Mouse (Mus musculus) gastrocnemius, postnatal 14 days (tissue): Measurements from ENCODE around the gene Ccnyl1. TPM values are rescaled to one million over a fixed set of nuclear protein-coding genes. Genes with fewer than 3 reads are reported as not detected.
A peak's percentile ranks its signal among the peaks of the same experiment; 100 is the strongest.

ENCODE experiments used
- DNase-seq: peaks from one replicate; pipeline ENCODE4 v3.0.0; 2021; ENCODE audit warnings: mixed read lengths
- intact Hi-C: fragments of 180-260 bp; cut with DNase I; formaldehyde crosslinking; loops from one replicate; pipeline ENCODE4 v1.15.1; 2025; ENCODE audit warnings: low total_unique reads
- total RNA-seq, 2 experiments: library from RNA; stranded (reverse); gene quantifications; 2 replicates each; pipeline ENCODE4 v1.2.3; 2021

Gene Ccnyl1
- total RNA-seq, 2 experiments from 2014 or later, result 17.6 to 22.7 TPM

DNA sequence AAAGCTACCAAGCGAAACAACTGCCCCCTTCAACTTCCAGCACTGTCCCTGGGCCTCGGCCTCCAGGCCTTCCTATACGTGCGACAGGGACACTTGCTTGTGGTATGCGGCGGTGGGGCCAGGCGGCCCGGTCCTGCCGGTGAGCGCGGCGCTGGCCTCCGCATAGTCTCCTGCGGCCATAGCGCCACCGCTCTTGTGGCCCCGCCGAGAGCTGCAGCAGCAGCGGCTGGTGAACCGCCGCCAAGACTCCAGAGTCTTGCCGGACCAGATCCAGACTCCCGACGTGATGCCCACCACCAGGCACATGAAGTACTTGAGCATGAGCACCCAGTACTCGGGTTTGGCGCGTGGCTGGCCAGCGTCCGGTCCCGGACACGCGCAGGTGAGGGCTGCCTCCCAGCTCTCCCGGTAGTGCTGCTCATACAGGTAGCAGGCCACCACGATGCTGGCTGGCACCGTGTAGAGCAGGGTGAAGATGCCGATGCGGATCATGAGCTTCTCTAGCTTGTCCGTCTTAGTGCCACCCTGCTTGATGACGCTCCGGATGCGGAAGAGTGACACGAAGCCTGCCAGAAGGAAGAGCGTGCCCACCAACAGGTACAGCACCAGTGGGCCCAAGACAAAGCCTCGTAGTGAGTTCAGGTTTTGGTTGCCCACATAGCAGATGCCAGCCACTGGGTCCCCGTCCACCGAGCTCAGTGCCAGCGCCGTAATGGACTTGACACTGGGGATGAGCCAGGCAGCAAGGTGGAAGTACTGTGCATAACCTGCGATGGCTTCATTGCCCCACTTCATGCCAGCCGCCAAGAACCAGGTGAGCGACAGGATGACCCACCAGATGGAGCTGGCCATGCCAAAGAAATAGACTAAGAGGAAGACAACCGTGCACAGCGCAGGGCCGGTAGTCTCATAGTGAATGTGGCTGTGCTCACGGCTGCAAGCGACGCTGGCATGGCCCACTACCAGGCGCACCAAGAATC is 44.8 kb downstream of the Ccnyl1 start:
- intact Hi-C loops, result loop anchor here (5.0 kb wide), 1 partner anchor 182 kb away; no protein-coding TSS in a partner anchor

GRCm38 (mm10) chr1:64735781-64736680 is 45.8 kb downstream of the Ccnyl1 start:
- peak; percentile 49 for DNase-seq
- intact Hi-C loops, result loop anchor here (5.0 kb wide), 1 partner anchor 181 kb away; no protein-coding TSS in a partner anchor

More for the DNA sequence above, 44.8 kb downstream of the Ccnyl1 start:
- DNase-seq, result peak; percentile 40

DNA sequence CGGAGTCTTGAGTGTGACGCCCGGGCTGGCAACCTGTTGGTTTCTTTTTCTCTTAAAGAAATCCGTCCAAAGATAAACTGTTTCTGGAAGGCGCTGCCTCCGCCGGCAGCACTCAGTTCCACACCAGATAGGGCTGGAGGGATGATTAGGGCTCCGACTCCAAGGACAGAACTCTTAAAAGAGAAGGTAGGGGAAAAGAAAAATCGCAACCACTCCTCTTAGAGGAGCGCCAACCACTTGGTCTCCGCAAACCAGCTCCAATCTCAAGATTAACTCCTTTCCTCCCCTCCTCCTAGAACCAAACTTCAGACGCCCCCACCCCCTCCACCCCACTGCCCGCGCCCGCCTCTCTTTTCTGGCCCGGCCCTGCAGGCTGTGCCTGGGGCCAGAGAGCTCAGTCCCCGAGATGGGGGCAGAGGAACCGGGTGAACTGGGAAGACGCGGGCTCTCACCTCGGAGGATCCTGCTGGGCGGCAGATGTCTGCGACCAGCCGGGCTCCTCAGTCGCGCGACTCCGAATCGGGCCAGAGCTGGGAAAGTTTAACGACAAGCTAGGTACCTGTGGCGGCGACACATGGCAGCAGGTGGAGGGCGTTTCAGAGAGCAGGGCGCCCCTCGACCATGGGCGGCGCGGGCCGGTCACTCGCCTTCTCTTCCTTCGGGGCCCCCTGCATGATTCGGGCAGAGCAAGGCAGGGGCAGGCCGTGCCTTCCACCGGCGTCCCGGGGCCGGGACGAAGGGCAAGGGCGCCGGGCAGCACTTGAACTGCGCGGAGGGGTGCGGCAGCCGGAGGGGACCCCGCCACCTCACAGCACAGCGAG is 46.6 kb downstream of the Ccnyl1 start:
- intact Hi-C loops, result loop anchor here (5.0 kb wide), 1 partner anchor 180 kb away; no protein-coding TSS in a partner anchor
- peak; percentile 38 for DNase-seq

DNA sequence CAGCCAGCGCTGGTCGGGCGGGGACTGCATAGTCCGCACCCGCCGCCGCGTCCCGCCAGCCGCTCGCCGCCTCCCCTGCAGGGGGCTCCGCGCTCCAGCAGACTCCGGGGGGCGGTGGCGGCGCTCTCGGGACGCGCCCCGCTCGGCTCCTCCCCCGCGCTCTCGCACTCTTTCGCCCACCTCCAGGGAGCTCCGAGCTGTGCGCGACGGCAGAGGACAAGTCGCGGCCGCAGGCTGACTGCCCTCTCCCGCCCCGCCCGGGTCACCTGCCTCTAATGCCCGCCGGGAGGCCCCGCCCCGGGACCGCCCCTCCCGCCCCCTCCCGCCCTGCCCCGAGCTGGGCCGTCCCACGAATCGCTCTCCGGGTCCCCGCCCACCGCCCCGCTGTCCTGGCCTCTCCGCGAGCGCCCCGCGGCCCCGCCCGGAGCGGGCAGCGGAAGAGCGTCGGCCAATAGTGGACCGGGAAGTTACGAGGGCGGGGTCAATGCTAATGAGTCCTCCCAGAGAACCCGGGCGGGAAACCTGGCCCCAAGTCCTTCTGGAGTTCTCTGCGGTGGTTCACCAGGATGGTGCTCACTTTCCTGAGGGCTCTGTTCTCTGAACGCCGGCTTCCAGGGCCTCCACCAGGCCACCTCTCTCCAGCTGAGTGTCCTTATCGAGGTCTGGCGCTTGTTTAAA is 47.4 kb downstream of the Ccnyl1 start, which contains the start of gene Fzd5:
Gene Fzd5 (minus strand): TSS at position 250 of the 678 bp plus-strand sequence.
- peak; percentile 96 for DNase-seq
- intact Hi-C loops, result loop anchor here (5.0 kb wide), 1 partner anchor 180 kb away; no protein-coding TSS in a partner anchor

DNA sequence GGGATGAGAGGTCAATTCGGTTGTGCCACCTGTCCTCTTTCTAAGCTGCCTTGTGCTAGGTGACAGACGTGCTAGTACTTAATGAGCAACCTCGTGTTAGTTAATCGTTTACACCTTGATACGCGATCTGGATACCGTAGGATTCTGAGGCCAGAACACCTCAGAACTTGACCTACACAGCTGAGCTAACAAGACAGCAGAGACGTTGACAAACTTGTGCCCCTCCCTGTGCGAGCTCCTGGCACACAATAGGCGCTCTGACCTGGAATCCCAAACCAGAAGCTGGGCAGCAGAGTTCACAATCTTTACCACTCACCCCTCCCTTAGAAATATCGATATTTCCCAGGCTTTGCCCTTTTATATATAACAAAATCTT is 47.9 kb downstream of the Ccnyl1 start:
- intact Hi-C loops, result loop anchor here (5.0 kb wide), 1 partner anchor 179 kb away; no protein-coding TSS in a partner anchor
- no peak for DNase-seq

GRCm38 (mm10) chr1:64738661-64739082 is 48.4 kb downstream of the Ccnyl1 start:
- DNase-seq, result no peak
- intact Hi-C loops, result loop anchor here (5.0 kb wide), 1 partner anchor 179 kb away; no protein-coding TSS in a partner anchor

- intact Hi-C loops, result no loop called here
- DNase-seq, result no peak
These were observed 52.6 kb downstream of the Ccnyl1 start for GRCm38 (mm10) chr1:64742741-64743408.

GRCm38 (mm10) chr1:64744616-64745015 is 54.4 kb downstream of the Ccnyl1 start:
- intact Hi-C loops, result no loop called here
- DNase-seq, result no peak

- DNase-seq, result no peak
- intact Hi-C loops, result no loop called here
These were observed 62.9 kb downstream of the Ccnyl1 start for GRCm38 (mm10) chr1:64753109-64753508.

DNA sequence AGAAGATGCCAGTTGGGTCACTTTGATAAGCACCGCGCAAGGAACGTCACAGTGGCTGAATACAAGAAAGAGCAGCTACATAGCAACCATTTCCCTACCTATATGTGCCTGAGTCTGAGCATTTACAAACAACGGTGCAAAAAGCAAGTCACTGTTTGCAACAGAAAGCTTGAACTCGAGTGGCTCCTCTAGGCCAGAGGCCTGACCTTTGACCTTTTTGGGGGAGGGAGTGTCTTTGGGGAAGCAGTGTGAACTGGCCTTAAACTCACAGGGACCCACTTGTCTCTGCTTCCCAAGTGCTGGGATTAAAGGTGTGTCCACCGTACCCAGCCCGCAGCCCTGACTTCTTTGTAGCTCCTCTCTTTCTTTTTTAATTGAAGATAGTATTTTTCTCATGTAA is 63.4 kb downstream of the Ccnyl1 start:
- intact Hi-C loops, result no loop called here
- DNase-seq, result no peak

- intact Hi-C loops, result no loop called here
- DNase-seq, result no peak
These were observed 64.4 kb downstream of the Ccnyl1 start for GRCm38 (mm10) chr1:64754658-64755057.

- intact Hi-C loops, result no loop called here
- DNase-seq, result no peak
These were observed 65.8 kb downstream of the Ccnyl1 start for GRCm38 (mm10) chr1:64755971-64756639.

- DNase-seq, result no peak
- intact Hi-C loops, result no loop called here
These were observed 66.4 kb downstream of the Ccnyl1 start for GRCm38 (mm10) chr1:64756640-64757030.

- DNase-seq, result no peak
- intact Hi-C loops, result no loop called here
These were observed 67.0 kb downstream of the Ccnyl1 start for GRCm38 (mm10) chr1:64757254-64757653.

DNA sequence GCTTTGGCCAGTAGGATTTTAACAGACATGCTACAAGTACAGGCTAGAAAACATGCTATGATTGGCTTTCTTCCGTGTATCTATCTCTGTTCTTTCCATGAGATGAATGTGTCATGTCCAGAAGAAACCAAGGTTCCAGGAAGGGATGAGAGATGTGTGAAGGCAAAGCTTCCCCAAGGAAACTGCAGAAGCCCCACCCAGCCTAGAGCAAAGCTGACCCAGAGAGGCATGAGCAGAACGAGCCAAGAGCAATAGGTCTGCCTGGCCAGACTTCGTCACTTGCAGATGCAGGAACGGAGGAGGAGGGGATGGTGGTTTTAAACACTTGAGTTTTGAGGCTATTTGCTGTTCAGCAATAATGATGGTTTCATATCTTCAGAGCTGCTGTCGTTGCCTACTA is 67.5 kb downstream of the Ccnyl1 start:
- no peak for DNase-seq
- intact Hi-C loops, result no loop called here

DNA sequence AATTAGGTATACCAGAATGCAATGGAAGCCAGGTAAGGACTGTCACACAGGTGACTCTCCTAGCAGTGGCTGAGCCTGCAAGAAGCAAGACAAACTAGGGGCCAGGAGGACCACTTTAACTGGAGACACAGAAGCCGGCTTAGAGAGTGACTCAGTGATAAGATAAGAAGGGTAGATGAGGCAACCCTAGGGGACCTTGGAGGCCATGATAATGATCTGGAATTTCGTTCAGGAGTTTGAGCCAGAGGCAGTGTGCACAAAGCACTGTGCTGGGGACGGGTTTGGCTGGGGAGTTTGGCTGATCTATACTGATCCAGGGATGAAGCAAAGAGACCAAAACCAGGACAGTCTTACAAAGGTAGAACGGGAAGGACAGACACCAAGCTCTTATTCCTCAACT is 71.4 kb downstream of the Ccnyl1 start:
- intact Hi-C loops, result no loop called here
- DNase-seq, result no peak

- no peak for DNase-seq
- intact Hi-C loops, result no loop called here
These were observed 79.9 kb downstream of the Ccnyl1 start for GRCm38 (mm10) chr1:64770169-64770568.
